Mouse (Mus musculus) hindbrain, postnatal 0 days (tissue): ENCODE data around the gene Fads3. TPM values are rescaled to one million over a fixed set of nuclear protein-coding genes. Genes with fewer than 3 reads are reported as not detected.
A peak's percentile ranks its signal among the peaks of the same experiment; 100 is the strongest.

ENCODE experiments used
- ATAC-seq: fragments of 200-750 bp; cut with Nextera tagmentation; 2 replicates; pipeline ENCODE4 v1.8.0; 2017; ENCODE audit warnings: mild to moderate bottlenecking, moderate TSS enrichment, moderate library complexity
- DNase-seq: peaks from one replicate; pipeline ENCODE4 v3.0.0-alpha.2; 2015; ENCODE audit warnings: low spot score
- H3K27ac ChIP-seq: fragments of 300-500 bp; sonication (generic); 2 replicates; pipeline ENCODE4 v1.5.1; 2014; ENCODE audit warnings: mild to moderate bottlenecking
- H3K27me3 ChIP-seq: fragments of 300-500 bp; sonication (generic); 2 replicates; pipeline ENCODE4 v1.6.1; 2014; ENCODE audit warnings: low read length, mixed read lengths; ENCODE audit not compliant: insufficient read depth
- H3K36me3 ChIP-seq: fragments of 300-500 bp; sonication (generic); 2 replicates; pipeline ENCODE4 v1.6.1; 2014; ENCODE audit warnings: low read length, mixed read lengths; ENCODE audit not compliant: insufficient read depth
- H3K4me1 ChIP-seq: fragments of 300-500 bp; sonication (generic); 2 replicates; pipeline ENCODE4 v1.6.1; 2014; ENCODE audit warnings: antibody characterized with exemption, low read length, mixed read lengths; ENCODE audit not compliant: insufficient read depth
- H3K4me2 ChIP-seq: fragments of 300-500 bp; sonication (generic); 2 replicates; pipeline ENCODE4 v1.6.1; 2014; ENCODE audit warnings: low read depth, mild to moderate bottlenecking, low read length, moderate library complexity, mixed read lengths
- H3K4me3 ChIP-seq: fragments of 300-500 bp; sonication (generic); 2 replicates; pipeline ENCODE4 v1.5.1; 2014; ENCODE audit warnings: low read length
- H3K9ac ChIP-seq: fragments of 300-500 bp; sonication (generic); replicated peaks from 2 replicates; pipeline ENCODE4 v1.6.1; 2014; ENCODE audit warnings: mild to moderate bottlenecking, low read length, moderate library complexity, mixed read lengths
- H3K9me3 ChIP-seq: fragments of 300-500 bp; sonication (generic); 2 replicates; pipeline ENCODE4 v1.6.1; 2016; ENCODE audit warnings: low read length, mixed read lengths
- CTCF ChIP-seq: IDR thresholded peaks from 2 replicates; pipeline ENCODE4 v1.5.1; 2016; ENCODE audit warnings: antibody characterized with exemption, control low read depth, low read depth
- WGBS: fragments of 180-500 bp; shearing (Covaris S2); extraction: QIAGEN DNeasy Blood & Tissue Kit; methylation state at CpG from one replicate; pipeline ENCODE4 v1.1.7; 2014; 5-methylcytosine and 5-hydroxymethylcytosine counted together
- polyA plus RNA-seq: library from polyadenylated mRNA; unstranded; fragments of >200 nt; fragmentation: Nextera tagmentation; extraction: Ambion mirVana; gene quantifications from 2 replicates; pipeline ENCODE4 v1.2.1, GENCODE M21; 2015
- total RNA-seq: library from RNA; depleted of rRNA; stranded (reverse); fragments of >200 nt; gene quantifications from 2 replicates; pipeline ENCODE4 v1.2.3, GENCODE M21; 2014

Gene Fads3
- total and polyA plus RNA-seq, 2 experiments from 2014 or later: 37.4 to 59.0 TPM

GRCm38 (mm10) chr19:10060783-10061590 lies 19.6 kb downstream of the Fads3 start:
- TF ChIP-seq CTCF: no peak
- DNase-seq (no peak), ATAC-seq (no peak)
- WGBS: 43% methylated on average over 8 of the region's 8 CpGs
- no peaks in the 10 kb centered on the region for H3K27me3 ChIP-seq
- peaks cover 38% of the 10 kb centered on the region for H3K36me3 ChIP-seq
- no peak overlapping the region for H3K9ac ChIP-seq
- H3K4me1 ChIP-seq: no peaks in the 10 kb centered on the region
- no peak overlapping the region for H3K4me2 ChIP-seq
- no peaks in the 10 kb centered on the region for H3K9me3 ChIP-seq
- no peak overlapping the region for H3K4me3 ChIP-seq
- H3K27ac ChIP-seq: peak overlapping the region; percentile 49

GRCm38 (mm10) chr19:10061624-10062023 lies 20.3 kb downstream of the Fads3 start:
- TF ChIP-seq CTCF: no peak
- Histone ChIP-seq H3K9me3 (no peaks in the 10 kb centered on the region), H3K9ac (no peak overlapping the region), H3K4me2 (no peak overlapping the region), H3K36me3 (peaks cover 44% of the 10 kb centered on the region), H3K27me3 (no peaks in the 10 kb centered on the region), H3K27ac (no peak overlapping the region), H3K4me3 (no peak overlapping the region), H3K4me1 (no peaks in the 10 kb centered on the region)
- DNase-seq (no peak), ATAC-seq (no peak)
- 94% methylated on average over 2 of the region's 2 CpGs for WGBS

GRCm38 (mm10) chr19:10062292-10062691 lies 20.9 kb downstream of the Fads3 start:
- no peak overlapping the region for H3K4me2 ChIP-seq
- H3K27me3 ChIP-seq: no peaks in the 10 kb centered on the region
- H3K36me3 ChIP-seq: peaks cover 50% of the 10 kb centered on the region
- H3K9me3 ChIP-seq: no peaks in the 10 kb centered on the region
- 92% methylated on average over 8 of the region's 8 CpGs for WGBS
- no peak overlapping the region for H3K27ac ChIP-seq
- DNase-seq (no peak), ATAC-seq (no peak)
- H3K4me3 ChIP-seq: no peak overlapping the region
- no peak overlapping the region for H3K9ac ChIP-seq
- TF ChIP-seq CTCF: no peak
- H3K4me1 ChIP-seq: no peaks in the 10 kb centered on the region

- Histone ChIP-seq H3K4me2 (no peak overlapping the region), H3K4me3 (no peak overlapping the region), H3K27me3 (no peaks in the 10 kb centered on the region), H3K36me3 (peaks cover 51% of the 10 kb centered on the region), H3K9ac (no peak overlapping the region), H3K27ac (no peak overlapping the region), H3K4me1 (no peaks in the 10 kb centered on the region), H3K9me3 (no peaks in the 10 kb centered on the region)
- no peak for TF ChIP-seq CTCF
- DNase-seq: no peak
- no peak for ATAC-seq
- WGBS: 90% methylated on average over 5 of the region's 5 CpGs
Measured at GRCm38 (mm10) chr19:10062862-10063261, 21.5 kb downstream of the Fads3 start.

GRCm38 (mm10) chr19:10064173-10065012 lies 23.0 kb downstream of the Fads3 start:
- Histone ChIP-seq H3K27me3 (no peaks in the 10 kb centered on the region), H3K27ac (peak overlapping the region; percentile 36; the same call in 1 of the 2 replicates), H3K36me3 (peaks cover 56% of the 10 kb centered on the region), H3K4me3 (no peak overlapping the region), H3K4me1 (no peaks in the 10 kb centered on the region), H3K9me3 (no peaks in the 10 kb centered on the region), H3K9ac (no peak overlapping the region), H3K4me2 (no peak overlapping the region)
- 63% methylated on average over 10 of the region's 10 CpGs for WGBS
- ATAC-seq (no peak), DNase-seq (no peak)
- TF ChIP-seq CTCF: no peak

GRCm38 (mm10) chr19:10065465-10066188 lies 24.3 kb downstream of the Fads3 start:
- Histone ChIP-seq H3K27me3 (no peaks in the 10 kb centered on the region), H3K36me3 (peaks cover 67% of the 10 kb centered on the region), H3K27ac (no peak overlapping the region), H3K9me3 (no peaks in the 10 kb centered on the region), H3K4me1 (no peaks in the 10 kb centered on the region), H3K9ac (no peak overlapping the region), H3K4me3 (no peak overlapping the region), H3K4me2 (no peak overlapping the region)
- ATAC-seq: no peak
- WGBS: 94% methylated on average over 5 of the region's 5 CpGs
- DNase-seq: no peak
- no peak for TF ChIP-seq CTCF
